Mouse (Mus musculus): ENCODE results near the gene Gal3st2.

DNA sequence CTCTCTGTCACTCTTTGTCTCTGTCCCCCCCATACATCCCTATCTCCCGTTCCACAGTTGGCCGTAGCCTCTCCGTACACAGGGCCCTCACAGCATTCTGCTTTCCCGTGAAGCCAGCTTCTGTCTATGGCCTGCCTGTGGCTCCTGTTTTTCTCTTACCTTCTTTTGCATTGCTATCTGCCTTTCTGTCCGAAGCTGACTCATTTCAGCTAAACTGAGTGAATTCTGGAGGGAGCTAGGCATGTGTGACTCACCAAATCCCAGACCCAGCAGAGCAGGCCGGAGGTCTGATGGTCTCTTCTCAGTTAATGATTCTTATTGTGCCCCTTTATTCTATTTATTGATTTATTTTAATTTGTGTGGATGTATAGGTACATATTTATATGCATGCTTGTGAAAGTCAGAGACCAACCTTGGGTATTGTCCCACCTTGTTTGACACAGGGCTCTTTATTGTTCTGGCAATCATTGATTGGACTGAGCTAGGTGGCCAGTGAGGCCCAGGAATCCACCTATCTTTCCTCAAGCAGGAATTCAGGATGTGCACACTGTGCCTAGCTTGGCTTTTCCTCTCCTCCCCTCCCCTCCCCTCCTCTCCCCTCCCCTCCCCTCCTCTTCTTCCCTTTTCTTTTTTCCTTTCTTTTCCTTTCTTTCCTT, 25.1 kb upstream of the Gal3st2 start:
- TF ChIP-seq CTCF (conservative IDR thresholded peaks at IDR 0.05; ENCODE audit: low read length) (no peak), POU5F1 (IDR thresholded peaks at IDR 0.05; ENCODE audit: borderline replicate concordance, low read length) (no peak)

All from E14TG2a.4 (cell line).